Mouse (Mus musculus) left cerebral cortex, adult 2 months (tissue): ENCODE measurements at regions not wholly inside any gene's neighbourhood (a gene's known extent, or its start where the extent isn't known, plus 50 kb on each side); places are given as distances from the start of the nearest gene placed in this dataset.
A peak's percentile ranks its signal among the peaks of the same experiment; 100 is the strongest.

Experiments used
- DNase-seq, 2 experiments: peaks; one replicate each; pipeline ENCODE4 v3.0.0; 2021 to 2022; ENCODE audit warnings: low spot score in 2 of 2, mixed read lengths in 1 of 2; ENCODE audit errors: extremely low spot score in 1 of 2
- H3K27ac ChIP-seq: fragments of 200-600 bp; 2 replicates; pipeline ENCODE4 v1.8.1; 2022
- H3K4me3 ChIP-seq: fragments of 200-600 bp; 2 replicates; pipeline ENCODE4 v1.8.1; 2022
- CTCF ChIP-seq: fragments of 200-600 bp; IDR thresholded peaks from 2 replicates; pipeline ENCODE4 v1.8.1; 2022; ENCODE audit warnings: antibody characterized with exemption, mild to moderate bottlenecking, moderate library complexity
- intact Hi-C: fragments of 180-260 bp; cut with DNase I; formaldehyde crosslinking; loops from one replicate; pipeline ENCODE4 v1.15.1; 2025
- microRNA-seq, 2 experiments: library from miRNA; unstranded; fragments of <30 nt; microRNA quantifications; one replicate each; pipeline ENCODE4 v1.2.0; 2021

DNA sequence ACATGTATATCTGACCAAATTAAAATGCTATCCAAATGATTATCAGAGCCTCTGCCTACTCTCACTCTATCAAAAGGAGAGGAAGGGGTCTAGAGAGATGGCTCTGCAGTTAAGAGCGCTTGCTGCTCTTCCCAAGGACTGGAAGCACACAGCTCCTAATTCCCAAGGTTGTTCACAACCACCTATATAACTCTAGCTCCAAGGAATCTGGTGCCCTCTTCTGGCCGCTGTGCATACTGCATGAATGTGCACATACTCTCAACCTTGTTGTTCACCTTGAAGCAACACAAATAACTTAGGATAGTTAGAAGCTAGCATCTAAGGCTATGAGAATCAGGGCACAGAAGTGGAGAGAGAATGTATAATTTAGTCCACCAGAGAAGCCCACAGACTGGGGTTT, 86.6 kb upstream of the Paip1 start:
- Histone ChIP-seq H3K27ac (no peak overlapping the region), H3K4me3 (no peak overlapping the region)
- intact Hi-C loops: no loop called here
- peak in 1 of 2 experiments; percentile 30 for DNase-seq
- TF ChIP-seq CTCF: peak; percentile 53

DNA sequence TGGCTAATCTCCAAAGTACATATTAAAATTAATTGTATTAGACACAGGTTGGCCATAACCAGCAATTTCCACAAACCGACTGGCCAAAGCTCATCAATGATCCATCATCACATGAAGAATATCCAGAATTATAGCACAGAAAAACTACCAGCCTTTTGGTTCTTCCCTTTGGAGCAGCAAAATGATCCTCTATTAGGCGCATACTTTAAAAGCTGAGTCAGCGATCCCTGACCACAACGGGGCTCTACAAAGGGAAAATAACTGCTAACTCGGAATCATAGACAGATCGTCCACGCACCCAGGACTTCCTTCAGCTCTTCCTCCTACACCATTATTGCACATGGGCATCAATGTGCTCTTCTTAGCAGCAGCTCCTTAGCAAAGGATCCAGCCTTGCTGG, 85.6 kb upstream of the Paip1 start:
- Histone ChIP-seq H3K4me3 (no peak overlapping the region), H3K27ac (no peak overlapping the region)
- DNase-seq: no peak
- intact Hi-C loops: no loop called here
- no peak for TF ChIP-seq CTCF

DNA sequence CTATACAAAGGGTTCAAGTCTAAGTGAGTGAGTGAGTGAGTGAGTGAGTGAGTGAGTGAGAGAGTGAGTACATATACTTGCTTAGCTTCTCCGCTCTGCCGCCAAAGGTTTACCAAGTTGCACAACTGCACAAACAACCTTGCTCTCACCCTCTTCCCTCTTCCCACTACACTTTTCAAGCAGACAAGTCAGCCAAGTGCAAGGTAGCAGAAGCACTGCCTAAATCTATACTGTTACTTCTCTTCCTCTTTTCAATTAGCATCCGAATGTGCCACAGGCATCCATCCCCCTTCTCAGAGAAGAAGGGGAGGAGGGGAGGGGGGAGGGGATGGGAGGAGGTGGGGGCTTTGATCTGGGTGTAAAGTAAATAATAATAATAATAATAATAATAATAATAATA, 80.4 kb upstream of the Paip1 start:
- no peak overlapping the region for H3K4me3 ChIP-seq
- no peak for DNase-seq
- H3K27ac ChIP-seq: no peak overlapping the region
- intact Hi-C loops: no loop called here
- no peak for TF ChIP-seq CTCF

DNA sequence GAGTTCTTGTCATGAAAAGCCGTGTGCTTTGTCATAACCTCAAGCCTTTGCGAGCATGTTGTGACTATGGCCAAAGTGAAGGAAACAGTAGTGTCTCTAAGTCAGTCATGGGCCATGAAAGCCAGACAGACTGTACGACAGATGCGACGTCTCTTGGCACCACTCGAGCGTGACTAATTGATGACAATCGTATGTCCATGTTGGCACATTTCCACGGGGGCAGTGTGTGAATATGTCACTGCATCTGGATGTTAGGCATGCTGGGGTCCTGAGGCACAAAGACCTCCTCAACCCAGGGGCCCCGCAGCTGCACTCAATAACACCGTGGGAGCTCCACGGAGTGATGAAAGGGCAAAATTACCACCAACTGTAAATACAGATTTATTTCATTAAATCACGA, 77.1 kb upstream of the Paip1 start:
- intact Hi-C loops: no loop called here
- TF ChIP-seq CTCF: no peak
- DNase-seq: no peak
- Histone ChIP-seq H3K27ac (no peak overlapping the region), H3K4me3 (no peak overlapping the region)

DNA sequence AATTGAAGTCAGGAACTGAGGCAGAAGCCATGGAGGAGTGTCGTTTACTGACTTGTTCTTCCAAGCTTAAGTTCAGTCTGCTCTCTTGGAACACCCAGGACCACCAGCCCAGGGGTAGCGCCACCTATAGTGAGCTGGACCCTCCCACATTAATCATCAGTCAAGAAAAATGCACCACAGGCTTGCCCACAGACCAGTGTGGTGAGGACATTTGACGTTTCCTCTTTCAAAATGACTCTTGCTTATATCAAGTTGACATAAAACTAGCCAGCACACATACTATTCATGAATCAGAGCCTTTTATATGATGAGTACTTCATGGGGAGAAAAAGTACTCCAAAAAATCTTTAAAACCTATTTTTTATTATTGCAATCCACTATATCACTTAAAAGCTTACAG, 69.7 kb upstream of the Paip1 start:
- H3K4me3 ChIP-seq: no peak overlapping the region
- TF ChIP-seq CTCF: no peak
- DNase-seq: no peak
- intact Hi-C loops: no loop called here
- H3K27ac ChIP-seq: no peak overlapping the region

DNA sequence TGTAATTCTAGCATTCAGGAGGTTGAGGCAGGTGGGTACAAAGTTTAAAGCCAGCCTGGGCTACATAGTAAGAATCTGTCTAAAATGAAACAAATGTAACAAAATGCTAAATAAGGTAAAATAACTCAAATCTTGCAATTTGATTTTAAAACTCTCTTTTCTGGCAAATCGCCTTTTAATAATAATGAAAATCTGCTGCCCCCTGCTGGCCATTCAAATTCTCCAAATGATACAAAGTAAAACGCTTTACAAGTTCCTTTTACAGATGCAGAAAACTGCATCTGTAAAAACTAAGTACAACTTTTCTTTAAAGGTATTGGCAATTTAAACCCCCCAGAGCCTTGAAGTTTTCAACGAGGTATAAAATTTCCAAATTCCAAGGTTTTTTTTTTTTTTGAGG, 65.0 kb upstream of the Paip1 start:
- Histone ChIP-seq H3K4me3 (no peak overlapping the region), H3K27ac (no peak overlapping the region)
- peak; percentile 34 to 42 for DNase-seq
- intact Hi-C loops: loop anchor here (2.0 to 5.0 kb wide), 2 partner anchors 81 to 961 kb away; no protein-coding TSS in a partner anchor
- TF ChIP-seq CTCF: peak; percentile 76

DNA sequence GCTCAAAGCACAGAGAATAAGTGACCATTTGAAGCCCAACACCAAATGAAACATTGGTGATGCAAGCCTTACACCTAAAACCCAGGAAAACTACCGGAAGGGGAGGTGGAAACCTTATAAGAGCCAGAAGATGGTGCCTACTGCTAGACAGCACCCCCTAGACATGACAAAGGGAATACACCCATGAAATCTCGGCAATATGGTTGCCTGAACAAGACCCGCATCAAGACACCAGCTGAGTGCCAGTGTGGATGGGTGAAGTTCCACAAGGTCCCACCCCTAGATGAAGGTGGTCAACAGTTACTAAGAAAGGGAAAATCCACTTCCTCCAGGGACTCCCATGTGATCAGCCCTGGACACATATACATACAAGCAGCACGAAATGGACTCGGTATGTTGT, 64.2 kb upstream of the Paip1 start:
- DNase-seq: no peak
- Histone ChIP-seq H3K27ac (no peak overlapping the region), H3K4me3 (no peak overlapping the region)
- peak; percentile 3 for TF ChIP-seq CTCF
- intact Hi-C loops: loop anchor here (5.0 kb wide), 1 partner anchor 82 kb away; no protein-coding TSS in a partner anchor

DNA sequence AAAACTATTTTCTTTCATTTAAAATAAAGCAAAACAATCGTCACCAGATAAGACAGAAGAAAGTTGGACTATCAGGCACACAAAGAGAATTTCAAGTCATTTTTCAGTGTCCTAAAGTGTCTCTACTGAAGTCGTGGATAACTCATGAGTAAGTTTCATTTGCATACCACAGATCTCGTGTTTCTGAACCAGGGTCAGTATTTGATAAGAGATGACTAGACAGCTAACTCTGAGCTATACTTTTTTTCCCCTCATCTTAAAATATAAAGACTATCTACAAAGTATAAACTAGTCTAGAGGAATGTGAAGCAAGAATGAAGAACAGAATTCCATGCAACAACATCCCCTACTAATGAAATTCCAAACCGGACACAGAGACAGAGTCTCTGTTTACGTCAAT, 60.9 kb upstream of the Paip1 start:
- no peak for TF ChIP-seq CTCF
- no peak for DNase-seq
- no peak overlapping the region for H3K27ac ChIP-seq
- intact Hi-C loops: no loop called here
- H3K4me3 ChIP-seq: no peak overlapping the region

DNA sequence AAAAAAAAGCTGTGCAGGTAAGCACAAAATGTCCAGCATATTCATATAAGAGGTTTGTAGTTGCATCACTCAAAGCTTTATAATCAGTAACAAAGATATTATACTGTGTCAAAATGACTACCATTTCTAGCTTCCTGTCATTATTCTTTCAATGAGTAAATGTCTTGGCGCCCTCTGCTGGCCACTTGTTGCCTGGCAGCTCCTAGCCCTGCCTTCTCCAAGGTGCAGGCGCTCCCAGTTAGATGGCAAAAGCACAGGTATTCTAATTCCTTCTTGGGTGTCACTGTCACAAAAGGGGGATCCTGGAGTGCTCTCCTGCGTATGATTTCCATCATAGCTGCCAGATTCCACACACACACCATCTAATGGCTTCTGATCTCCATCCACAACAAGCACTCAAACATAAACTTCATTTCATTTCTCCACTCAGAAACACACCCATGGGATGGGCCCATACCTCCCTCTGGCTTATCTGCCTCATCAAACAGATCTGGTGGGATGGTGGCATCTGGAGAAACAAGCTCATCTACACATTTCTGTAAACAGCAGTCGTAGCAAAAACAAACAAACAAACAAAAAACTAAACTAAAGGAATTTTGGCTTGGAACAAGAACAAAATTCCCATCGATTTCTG, 49.9 kb upstream of the Paip1 start:
- intact Hi-C loops: loop anchor here (5.0 kb wide), 1 partner anchor 976 kb away; no protein-coding TSS in a partner anchor

More for the DNA sequence above, 49.9 kb upstream of the Paip1 start:
- TF ChIP-seq CTCF: peak; percentile 90
- Histone ChIP-seq H3K4me3 (no peak overlapping the region), H3K27ac (no peak overlapping the region)
- peak; percentile 71 to 82 for DNase-seq

Small RNA genes in the stretch of these regions (microRNA-seq; reads per million reads assigned to microRNA genes)
- gene Gm44488: 0 reads per million in 2 experiments
